Mouse (Mus musculus): ENCODE measurements around the gene Rprd1b.

- no peak for TF ChIP-seq POLR2A (IDR thresholded peaks at IDR 0.05; ENCODE audit: low read depth, low read length)
- TF ChIP-seq CTCF (IDR thresholded peaks at IDR 0.05; ENCODE audit: extremely low read depth, insufficient read depth, insufficient read length, insufficient replicate concordance): no peak
Observed at GRCm38 (mm10) chr2:158140664-158141063, 112.4 kb downstream of the Rprd1b start.

All from spleen, adult 2 months (tissue).